Comparison of ENCODE assay signal across 12 mouse cellular contexts in the genomic region with DNA sequence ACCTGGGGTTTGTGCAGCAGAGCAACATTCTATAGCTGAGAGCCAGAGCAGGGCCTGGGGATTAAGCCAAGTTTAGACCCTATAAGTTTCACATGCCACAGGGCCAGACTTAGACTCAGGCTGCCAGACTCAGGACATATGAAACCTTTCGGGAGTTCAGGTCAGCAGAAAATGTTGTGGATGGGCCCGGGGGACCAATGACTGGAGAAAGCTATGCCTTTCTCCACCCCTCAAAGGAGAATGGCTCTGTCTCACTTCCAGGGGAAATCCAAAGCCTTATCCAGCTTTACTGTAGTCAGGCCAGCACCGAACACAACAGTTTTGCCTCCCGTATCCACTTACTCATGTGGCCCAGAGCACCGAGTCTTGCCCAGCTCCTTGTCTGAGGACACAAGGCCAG. TPM values are rescaled to one million over a fixed set of nuclear protein-coding genes. Genes with fewer than 3 reads are reported as not detected.
DNase-seq lines count a peak whose midpoint lies in the region; ATAC-seq lines count a peak whose summit lies in the region.
"Had no signal": no experiment of that assay in that cellular context is flagged by ENCODE, and none has a peak within 500 bp of the region (broad histone marks: within the 10 kb centered on the region; RNA-seq: fewer than 3 reads in every experiment).

No protein-coding gene starts in this region.

- 0 out of 2 replicates have a peak overlapping the region, but pooled peaks have one; percentile 27 for H3K27ac ChIP-seq in kidney, embryonic 15.5 days
- peak overlapping the region; percentile 71 for H3K27ac ChIP-seq in brown adipose tissue, adult 24 weeks (replicated peaks; ENCODE audit: low read depth, low read length)
- peak overlapping the region; percentile 66 for H3K27ac ChIP-seq in limb, embryonic 12.5 days
- H3K27ac ChIP-seq: midbrain, embryonic 12.5 days; neural tube, embryonic 15.5 days had no signal

- H3K4me1 ChIP-seq in kidney, embryonic 15.5 days: peaks cover 16% of the 10 kb centered on the region
- H3K4me1 ChIP-seq in brown adipose tissue, adult 24 weeks (ENCODE audit: control insufficient read depth, insufficient read depth, insufficient read length, low read length): peaks cover 22% of the 10 kb centered on the region
- H3K4me1 ChIP-seq in limb, embryonic 12.5 days (replicated peaks): peaks cover 26% of the 10 kb centered on the region

- no peak overlapping the region for H3K9ac ChIP-seq in kidney, embryonic 15.5 days
- H3K9ac ChIP-seq in limb, embryonic 12.5 days (replicated peaks): no peak overlapping the region
- H3K9ac ChIP-seq: midbrain, embryonic 12.5 days; neural tube, embryonic 15.5 days had no signal

- WGBS in kidney, embryonic 15.5 days: 40% methylated on average over 5 of the region's 5 CpGs
- WGBS in limb, embryonic 12.5 days: 53% methylated on average over 5 of the region's 5 CpGs

- H3K9me3 ChIP-seq in kidney, embryonic 15.5 days (replicated peaks): no peaks in the 10 kb centered on the region
- peaks cover 8% of the 10 kb centered on the region; the same call in 1 of the 2 replicates for H3K9me3 ChIP-seq in limb, embryonic 12.5 days
- H3K9me3 ChIP-seq: midbrain, embryonic 12.5 days; neural tube, embryonic 15.5 days had no signal

- H3K4me3 ChIP-seq in kidney, embryonic 15.5 days (replicated peaks): no peak overlapping the region
- H3K4me3 ChIP-seq in brown adipose tissue, adult 24 weeks (ENCODE audit: insufficient read depth, low read depth, low read length): no peak overlapping the region
- no peak overlapping the region for H3K4me3 ChIP-seq in limb, embryonic 12.5 days (replicated peaks)
- H3K4me3 ChIP-seq: midbrain, embryonic 12.5 days; neural tube, embryonic 15.5 days had no signal

- ATAC-seq in kidney, embryonic 15.5 days (replicated peaks; ENCODE audit: low FRiP score): no peak
- ATAC-seq in limb, embryonic 12.5 days (ENCODE audit: insufficient number of reproducible peaks, insufficient read depth, low FRiP score, low TSS enrichment, low read depth): peak; percentile 60

- no peak overlapping the region for H3K4me2 ChIP-seq in kidney, embryonic 15.5 days
- H3K4me2 ChIP-seq in limb, embryonic 12.5 days: no peak overlapping the region
- H3K4me2 ChIP-seq: liver, embryonic 11.5 days; midbrain, embryonic 12.5 days; neural tube, embryonic 15.5 days had no signal

- H3K27me3 ChIP-seq in kidney, embryonic 15.5 days: no peaks in the 10 kb centered on the region
- H3K27me3 ChIP-seq in limb, embryonic 12.5 days: no peaks in the 10 kb centered on the region
- H3K27me3 ChIP-seq: midbrain, embryonic 12.5 days; neural tube, embryonic 15.5 days had no signal

- DNase-seq in kidney, adult 11 months: no peak
- DNase-seq in fibroblast of lung, adult 2 months (ENCODE audit: low read depth): peak; percentile 61
- no peak for DNase-seq in urinary bladder, postnatal 4 days (ENCODE audit: low spot score in 2 of 2)
- no peak for DNase-seq in cerebellum, postnatal 36 days
- no peak for DNase-seq in embryo, embryonic 10 days (ENCODE audit: low spot score)
- DNase-seq: embryo, embryonic 11 days had no signal

- H3K36me3 ChIP-seq in kidney, embryonic 15.5 days: no peaks in the 10 kb centered on the region
- H3K36me3 ChIP-seq in limb, embryonic 12.5 days: no peaks in the 10 kb centered on the region; the same call in 1 of the 2 replicates
- H3K36me3 ChIP-seq: midbrain, embryonic 12.5 days; neural tube, embryonic 15.5 days had no signal

RNA-seq across cellular contexts. Expression of gene Synm, which starts 18.7 kb away (rescaled TPM):
- polyA plus RNA-seq in kidney, embryonic 15.5 days (2015; fragmentation: Nextera tagmentation; extraction: Ambion mirVana): 0.99 and 1.4 TPM in 2 replicates
- polyA plus RNA-seq in brown adipose tissue, adult 24 weeks (2012; ENCODE audit: insufficient read depth, insufficient read length, missing spikeins): 5.0 and 8.7 TPM in 2 replicates
- 0.46 and 0.65 TPM in 2 replicates for polyA plus RNA-seq in limb, embryonic 12.5 days (2016; fragmentation: Nextera tagmentation; extraction: Ambion mirVana)
